Mouse (Mus musculus) intestine, postnatal 0 days (tissue): Measurements from ENCODE around the gene Gatc. TPM values are rescaled to one million over a fixed set of nuclear protein-coding genes. Genes with fewer than 3 reads are reported as not detected.

ENCODE experiments used
- ATAC-seq: fragments of 200-750 bp; cut with Nextera tagmentation; 2 replicates; pipeline ENCODE4 v1.8.0; 2017; ENCODE audit warnings: mild to moderate bottlenecking, moderate TSS enrichment, moderate library complexity
- H3K27ac ChIP-seq: fragments of 300-500 bp; sonication (generic); 2 replicates; pipeline ENCODE4 v1.5.1; 2014; ENCODE audit warnings: mild to moderate bottlenecking, low read depth, low read length, moderate library complexity
- H3K27me3 ChIP-seq: fragments of 300-500 bp; sonication (generic); replicated peaks from 2 replicates; pipeline ENCODE4 v1.6.1; 2014; ENCODE audit warnings: low read length, mixed read lengths; ENCODE audit not compliant: control insufficient read depth, insufficient read depth
- H3K36me3 ChIP-seq: fragments of 300-500 bp; sonication (generic); 2 replicates; pipeline ENCODE4 v1.6.1; 2014; ENCODE audit warnings: mild to moderate bottlenecking, moderate library complexity; ENCODE audit not compliant: control insufficient read depth, insufficient read depth
- H3K4me1 ChIP-seq: fragments of 300-500 bp; sonication (generic); replicated peaks from 2 replicates; pipeline ENCODE4 v1.6.1; 2014; ENCODE audit warnings: antibody characterized with exemption, low read length, mixed read lengths; ENCODE audit not compliant: control insufficient read depth, insufficient read depth
- H3K4me2 ChIP-seq: fragments of 300-500 bp; sonication (generic); replicated peaks from 2 replicates; pipeline ENCODE4 v1.6.1; 2014; ENCODE audit warnings: low read depth, mild to moderate bottlenecking, moderate library complexity
- H3K4me3 ChIP-seq: fragments of 300-500 bp; sonication (generic); 2 replicates; pipeline ENCODE4 v1.5.1; 2014; ENCODE audit warnings: low read depth, low read length
- H3K9ac ChIP-seq: fragments of 300-500 bp; sonication (generic); 2 replicates; pipeline ENCODE4 v1.6.1; 2014; ENCODE audit warnings: mild to moderate bottlenecking, low read depth, low read length
- H3K9me3 ChIP-seq: fragments of 300-500 bp; sonication (generic); 2 replicates; pipeline ENCODE4 v1.6.1; 2016; ENCODE audit warnings: mixed run types; ENCODE audit not compliant: control insufficient read depth
- CTCF ChIP-seq: sonication (generic); IDR thresholded peaks from 2 replicates; pipeline ENCODE4 v1.5.1; 2016; ENCODE audit warnings: low read depth, mild to moderate bottlenecking, control low read depth, antibody characterized with exemption, moderate library complexity
- WGBS: fragments of 180-500 bp; shearing (Covaris S2); extraction: QIAGEN DNeasy Blood & Tissue Kit; methylation state at CpG from one replicate; pipeline ENCODE4 v1.1.7; 2014; 5-methylcytosine and 5-hydroxymethylcytosine counted together
- polyA plus RNA-seq: library from polyadenylated mRNA; unstranded; fragments of >200 nt; fragmentation: Nextera tagmentation; extraction: Ambion mirVana; gene quantifications from 2 replicates; pipeline ENCODE4 v1.2.1, GENCODE M21; 2015

Gene Gatc
- polyA plus RNA-seq, 1 experiment from 2014 or later: 15.2 TPM

DNA sequence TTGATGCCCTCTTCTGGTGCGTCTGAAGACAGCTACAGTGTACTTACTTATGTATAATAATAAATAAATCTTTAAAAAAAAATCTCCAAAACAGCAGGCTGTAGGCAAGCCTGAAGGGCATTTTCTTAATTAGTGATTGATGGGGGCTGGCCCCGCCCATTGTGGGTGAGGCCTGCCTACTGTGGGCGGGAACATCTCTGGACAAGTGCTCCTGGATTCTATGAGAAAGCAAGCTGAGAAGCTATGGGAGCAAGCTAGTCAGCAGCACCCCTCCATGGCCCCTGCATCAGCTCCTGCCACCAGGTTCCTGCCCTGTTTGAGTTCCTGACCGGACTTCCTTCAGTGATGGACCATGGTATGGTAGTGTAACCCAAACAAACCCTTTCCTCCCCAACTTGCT lies 23.8 kb upstream of the Gatc start:
- H3K4me2 ChIP-seq: no peak overlapping the region
- no peak overlapping the region for H3K27ac ChIP-seq
- no peak overlapping the region for H3K4me3 ChIP-seq
- no peaks in the 10 kb centered on the region for H3K36me3 ChIP-seq
- TF ChIP-seq CTCF: no peak
- H3K9me3 ChIP-seq: no peaks in the 10 kb centered on the region
- no peaks in the 10 kb centered on the region for H3K4me1 ChIP-seq
- H3K9ac ChIP-seq: no peak overlapping the region
- ATAC-seq: no peak
- 80% methylated on average over 4 of the region's 4 CpGs for WGBS
- no peaks in the 10 kb centered on the region; the same call in 1 of the 2 replicates for H3K27me3 ChIP-seq

DNA sequence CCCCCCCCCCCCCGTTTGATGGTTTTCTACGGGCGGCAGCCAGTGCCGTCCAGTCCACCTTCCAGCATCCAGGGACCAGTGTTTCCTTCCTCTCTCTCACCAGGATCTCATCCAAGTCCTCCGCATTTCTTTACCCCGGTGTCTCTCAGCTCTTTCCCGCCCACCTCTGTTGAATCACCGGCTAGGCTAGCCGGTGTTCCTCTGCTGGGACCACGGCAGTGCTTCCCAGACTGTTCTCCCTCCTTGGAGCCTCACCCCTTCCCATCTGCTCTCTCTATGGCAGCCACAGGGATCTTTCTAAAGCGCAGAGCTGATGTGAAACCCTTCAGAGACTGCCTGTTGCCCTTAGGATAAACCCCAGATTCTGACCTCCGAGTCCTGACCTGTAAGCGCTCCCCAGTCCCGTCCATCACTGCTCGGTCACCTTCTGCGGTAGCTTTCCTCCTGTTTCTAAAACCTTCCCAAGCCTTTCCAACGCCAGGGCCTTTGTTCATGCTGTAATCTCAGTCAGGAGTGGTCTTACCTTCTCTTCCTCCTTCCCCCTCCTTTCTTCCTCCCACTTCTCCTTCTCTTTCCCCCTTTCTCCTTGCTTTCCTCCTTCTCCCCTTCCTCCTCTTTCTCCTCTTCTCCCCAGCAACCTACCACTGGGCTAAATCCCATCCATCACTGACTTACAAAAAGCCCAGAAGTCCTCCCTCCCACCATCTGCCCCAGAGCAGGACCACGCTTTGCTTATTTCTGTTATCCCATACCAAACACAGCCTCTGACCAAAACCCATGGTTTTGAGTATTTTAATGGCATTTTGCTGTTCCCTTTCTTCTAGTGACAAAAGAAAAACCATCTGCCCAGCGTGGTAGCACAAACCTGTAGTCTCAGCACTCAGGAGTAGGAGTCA lies 22.1 kb upstream of the Gatc start:
- Histone ChIP-seq H3K36me3 (no peaks in the 10 kb centered on the region), H3K9ac (no peak overlapping the region), H3K4me3 (no peak overlapping the region), H3K9me3 (no peaks in the 10 kb centered on the region), H3K4me1 (no peaks in the 10 kb centered on the region), H3K27ac (no peak overlapping the region), H3K4me2 (no peak overlapping the region), H3K27me3 (no peaks in the 10 kb centered on the region; the same call in 1 of the 2 replicates)
- TF ChIP-seq CTCF: no peak
- no peak for ATAC-seq
- WGBS: 31% methylated on average over 18 of the region's 19 CpGs

DNA sequence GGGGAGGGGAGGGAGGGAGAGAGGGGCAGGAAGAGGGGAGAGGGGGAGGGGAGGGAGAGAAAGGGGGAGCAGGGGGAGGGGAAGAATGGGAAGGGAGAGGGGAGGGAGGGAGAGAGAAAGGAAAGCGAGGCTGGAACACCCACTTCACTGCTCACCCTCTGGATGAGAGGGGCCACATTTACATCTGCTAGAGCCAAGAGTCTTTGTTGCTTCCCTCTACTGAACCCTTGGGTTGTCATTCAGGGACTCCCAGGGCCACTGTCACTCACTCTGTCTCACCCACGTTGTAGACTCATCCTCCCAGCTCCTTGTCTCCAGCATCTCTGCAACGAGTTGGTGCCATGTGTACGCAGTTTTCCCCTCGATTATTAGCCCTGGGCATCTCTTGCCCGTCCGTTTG lies 21.2 kb upstream of the Gatc start:
- Histone ChIP-seq H3K4me1 (no peaks in the 10 kb centered on the region), H3K27me3 (no peaks in the 10 kb centered on the region; the same call in 1 of the 2 replicates), H3K36me3 (no peaks in the 10 kb centered on the region), H3K4me2 (no peak overlapping the region), H3K9me3 (no peaks in the 10 kb centered on the region), H3K9ac (no peak overlapping the region), H3K27ac (no peak overlapping the region), H3K4me3 (no peak overlapping the region)
- WGBS: 40% methylated on average over 7 of the region's 7 CpGs
- ATAC-seq: no peak
- TF ChIP-seq CTCF: no peak

DNA sequence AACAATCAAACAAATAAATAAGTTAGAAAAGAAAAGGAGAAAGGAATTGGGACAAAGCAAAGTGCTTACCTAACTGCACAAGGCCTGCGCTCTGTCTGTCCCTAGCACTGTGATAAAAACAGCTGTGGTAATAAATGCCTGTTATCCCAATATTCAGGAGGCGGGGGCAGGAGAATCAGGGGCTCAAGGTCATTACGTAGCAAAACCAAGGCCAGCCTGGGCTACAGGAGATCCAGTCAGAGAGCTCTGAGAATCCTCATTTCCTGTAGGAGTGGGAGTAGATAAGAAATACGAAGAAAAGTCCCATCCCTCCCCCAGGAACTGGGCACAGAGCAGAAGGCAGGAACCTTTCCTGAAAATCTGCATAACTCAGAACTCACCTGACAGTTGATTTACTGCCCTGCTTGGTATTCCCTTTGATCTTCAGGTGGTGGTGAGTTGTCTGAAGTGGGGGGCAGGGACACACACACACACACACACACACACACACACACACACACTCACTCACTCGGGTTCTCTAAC lies 18.9 kb upstream of the Gatc start:
- WGBS: 37% methylated on average over 5 of the region's 5 CpGs
- Histone ChIP-seq H3K4me3 (no peak overlapping the region), H3K27me3 (no peaks in the 10 kb centered on the region; the same call in 1 of the 2 replicates), H3K27ac (no peak overlapping the region), H3K9me3 (no peaks in the 10 kb centered on the region), H3K9ac (no peak overlapping the region), H3K4me2 (no peak overlapping the region), H3K36me3 (no peaks in the 10 kb centered on the region), H3K4me1 (no peaks in the 10 kb centered on the region)
- no peak for TF ChIP-seq CTCF
- no peak for ATAC-seq

DNA sequence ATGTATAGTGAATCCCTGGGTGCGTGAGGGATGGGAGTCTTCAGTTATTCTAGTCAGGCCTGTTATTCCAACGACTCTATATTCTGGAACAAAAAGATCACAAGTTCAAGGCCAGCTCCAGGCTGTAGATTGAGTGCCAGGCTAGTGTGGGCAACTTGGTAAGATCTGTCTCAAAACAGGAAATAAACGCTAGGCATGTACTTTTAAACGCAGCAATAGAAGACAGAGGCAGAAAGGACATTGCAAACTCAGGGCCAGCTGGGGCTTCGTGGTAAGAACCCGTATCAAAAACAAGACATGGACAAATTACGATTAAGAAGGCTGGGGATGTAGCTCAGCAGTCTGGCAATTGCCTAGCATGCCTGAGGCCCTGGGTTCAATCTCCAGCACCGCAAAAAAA lies 18.5 kb upstream of the Gatc start:
- H3K9me3 ChIP-seq: no peaks in the 10 kb centered on the region
- 80% methylated on average over 8 of the region's 8 CpGs for WGBS
- H3K4me1 ChIP-seq: no peaks in the 10 kb centered on the region
- no peaks in the 10 kb centered on the region for H3K36me3 ChIP-seq
- H3K27me3 ChIP-seq: no peaks in the 10 kb centered on the region; the same call in 1 of the 2 replicates
- H3K27ac ChIP-seq: no peak overlapping the region
- no peak overlapping the region for H3K9ac ChIP-seq
- no peak overlapping the region for H3K4me3 ChIP-seq
- TF ChIP-seq CTCF: no peak
- ATAC-seq: no peak
- H3K4me2 ChIP-seq: no peak overlapping the region

DNA sequence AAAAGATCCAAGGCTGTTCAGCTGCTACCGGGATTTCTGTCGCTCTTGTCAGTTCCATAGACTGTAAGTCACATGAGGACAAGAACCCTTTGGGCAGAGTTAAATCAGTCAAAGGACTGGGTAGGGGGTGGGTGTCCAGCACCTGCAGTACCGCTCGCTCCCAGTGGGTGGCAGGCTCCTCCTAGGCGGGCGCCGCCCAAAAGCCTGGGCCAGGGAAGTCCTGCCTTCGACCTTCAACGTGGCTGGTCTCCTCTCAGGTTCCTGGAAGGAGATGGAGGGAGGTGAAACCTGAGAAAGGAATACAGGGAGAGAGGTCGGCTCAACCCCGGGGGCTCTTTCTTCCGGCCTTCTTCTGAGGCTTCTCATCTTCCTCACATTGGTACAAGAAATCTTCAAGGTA lies 17.9 kb upstream of the Gatc start:
- H3K27me3 ChIP-seq: no peaks in the 10 kb centered on the region; the same call in 1 of the 2 replicates
- no peaks in the 10 kb centered on the region for H3K4me1 ChIP-seq
- peak; percentile 74 for ATAC-seq
- H3K4me3 ChIP-seq: no peak overlapping the region
- H3K9me3 ChIP-seq: no peaks in the 10 kb centered on the region
- H3K36me3 ChIP-seq: no peaks in the 10 kb centered on the region
- H3K9ac ChIP-seq: no peak overlapping the region
- 4% methylated on average over 12 of the region's 12 CpGs for WGBS
- peak; percentile 95 for TF ChIP-seq CTCF
- H3K27ac ChIP-seq: no peak overlapping the region
- H3K4me2 ChIP-seq: no peak overlapping the region
